Mouse (Mus musculus): ENCODE results near the gene Nceh1.
"Not testable (repeated sequence)": the region's sequence is repeated elsewhere in the genome, so short reads cannot be mapped to it uniquely, and the experiment has no call there.

Nceh1 gene

DNA sequence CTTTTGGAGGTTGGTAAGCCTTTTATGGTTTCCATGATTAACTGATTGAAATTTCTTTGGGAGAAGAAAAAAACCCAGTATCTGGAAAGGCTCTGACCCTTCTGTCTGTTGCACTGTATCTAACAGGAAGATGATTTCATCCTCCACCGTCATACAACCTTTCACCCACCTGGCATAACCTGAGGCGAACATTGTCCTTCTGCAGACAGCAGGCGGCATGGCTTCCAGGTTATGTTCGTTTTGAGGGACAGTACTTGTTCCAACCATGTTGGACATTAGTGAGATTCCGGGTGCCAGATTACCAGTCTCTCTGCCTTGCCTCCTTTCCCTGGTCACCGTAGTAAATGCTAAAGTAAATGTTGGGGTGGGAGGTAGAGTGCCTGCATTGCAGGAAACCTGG lies 51.1 kb downstream of the Nceh1 start:
- no peak for DNase-seq

DNA sequence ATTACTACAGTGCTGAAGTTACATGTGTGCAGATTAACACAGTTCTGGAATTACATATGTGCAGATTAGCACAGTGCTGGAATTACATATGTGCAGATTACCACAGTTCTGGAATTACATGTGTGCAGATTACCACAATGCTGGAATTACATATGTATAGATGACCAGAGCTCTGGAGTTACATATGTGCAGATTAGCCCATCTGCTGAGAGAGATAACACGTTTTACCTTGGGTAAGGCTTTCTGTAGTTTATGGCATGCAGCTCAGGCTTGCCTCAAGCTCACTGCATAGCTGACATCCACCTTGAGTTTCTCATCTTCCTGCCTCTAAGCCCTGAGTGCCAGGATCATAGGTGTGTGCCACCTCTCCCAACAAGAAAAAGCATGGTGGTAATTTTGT lies 52.2 kb downstream of the Nceh1 start:
- no peak for DNase-seq

DNA sequence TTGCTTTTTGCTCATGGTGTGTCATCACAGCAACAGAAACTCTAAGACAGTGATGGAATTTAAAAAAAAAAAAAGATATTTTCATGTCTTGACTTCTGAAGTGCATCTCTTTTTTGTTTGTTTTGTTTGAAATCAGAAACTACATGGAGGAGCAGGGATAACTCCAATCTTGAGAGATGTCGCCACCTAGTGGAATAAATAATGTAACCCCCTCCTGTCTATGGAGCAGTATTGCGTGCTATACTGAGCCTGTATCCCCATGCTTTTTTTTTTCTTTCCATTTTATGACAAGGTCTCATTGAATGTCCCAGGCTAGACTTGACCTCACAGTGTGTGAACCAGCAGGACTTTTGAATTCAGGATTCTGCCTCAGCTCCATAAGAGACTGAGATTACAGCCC lies 54.5 kb downstream of the Nceh1 start:
- DNase-seq = peak; percentile 49

DNA sequence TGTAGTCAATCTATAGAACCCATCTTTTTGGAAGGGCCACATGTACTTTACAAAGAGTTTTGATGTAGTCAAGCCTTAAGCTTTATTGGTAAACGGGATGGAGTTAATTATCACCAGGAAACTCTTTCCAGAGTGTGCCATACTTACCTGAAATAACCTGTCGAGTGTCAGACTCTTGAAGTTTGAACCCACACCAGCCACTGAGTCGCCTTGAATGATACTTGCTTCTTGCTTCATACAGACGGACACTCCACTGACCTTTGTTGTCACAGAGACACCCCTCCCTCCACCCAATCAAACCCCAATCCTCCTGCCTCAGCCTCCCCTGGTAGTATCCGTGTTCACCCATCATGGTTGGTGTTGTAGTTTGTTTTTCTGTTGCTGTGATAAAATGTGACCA lies 55.8 kb downstream of the Nceh1 start:
- no peak for DNase-seq

DNA sequence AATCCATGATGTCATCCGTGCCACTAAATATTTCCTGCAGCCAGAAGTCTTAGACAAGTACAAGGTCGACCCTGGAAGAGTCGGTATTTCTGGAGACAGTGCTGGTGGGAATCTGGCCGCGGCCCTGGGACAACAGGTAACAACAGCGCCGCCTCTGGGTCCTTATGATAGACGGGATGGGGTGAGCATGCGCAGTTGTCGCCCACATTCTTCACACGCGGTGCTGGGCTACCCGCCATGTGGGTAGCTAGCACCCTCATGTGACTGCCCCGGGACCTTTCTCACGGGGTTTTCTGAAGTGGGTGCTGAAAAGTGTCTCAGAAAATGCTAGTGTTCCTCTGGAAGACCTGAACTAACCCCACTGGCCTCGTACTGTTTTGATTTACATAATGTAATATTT lies 56.8 kb downstream of the Nceh1 start:
- no peak for DNase-seq

DNA sequence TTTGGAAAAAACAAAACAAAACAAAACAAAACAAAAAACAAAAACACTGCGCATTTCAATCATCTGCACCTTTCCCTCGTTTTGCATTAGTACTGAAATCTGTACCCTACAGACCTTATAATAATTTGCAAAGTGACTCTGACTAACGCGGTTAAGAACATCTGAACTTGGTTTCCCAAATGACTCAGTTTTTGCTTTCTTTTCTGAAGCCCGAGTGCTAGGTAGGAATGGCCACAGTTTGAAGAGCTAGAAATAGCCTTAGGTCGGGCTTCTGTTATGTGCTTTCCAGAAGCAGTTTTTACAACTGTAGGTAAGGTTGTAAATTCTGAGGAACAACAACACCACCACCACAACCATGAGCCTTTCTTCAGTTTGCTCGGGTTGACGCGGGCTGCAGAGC lies 59.1 kb downstream of the Nceh1 start:
- DNase-seq = no peak

DNA sequence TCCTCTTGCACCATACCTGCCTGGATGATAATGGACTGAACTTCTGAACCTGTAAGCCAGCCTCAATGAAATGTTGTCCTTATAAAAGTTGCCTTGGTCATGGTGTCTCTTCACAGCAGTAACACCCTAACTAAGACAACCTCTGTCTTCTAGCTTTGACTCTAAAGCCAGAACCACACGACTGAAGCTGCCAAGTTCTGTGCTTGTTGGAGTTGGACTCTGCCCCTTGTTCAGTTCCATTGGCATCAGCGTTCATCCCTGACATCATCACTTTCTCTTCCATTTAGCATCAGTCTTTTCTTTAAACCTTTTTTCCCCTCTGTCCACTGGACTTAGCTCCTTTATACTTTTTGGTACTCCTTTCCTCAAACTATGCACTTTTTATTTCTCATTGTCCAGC lies 63.4 kb downstream of the Nceh1 start:
- no peak for DNase-seq

DNA sequence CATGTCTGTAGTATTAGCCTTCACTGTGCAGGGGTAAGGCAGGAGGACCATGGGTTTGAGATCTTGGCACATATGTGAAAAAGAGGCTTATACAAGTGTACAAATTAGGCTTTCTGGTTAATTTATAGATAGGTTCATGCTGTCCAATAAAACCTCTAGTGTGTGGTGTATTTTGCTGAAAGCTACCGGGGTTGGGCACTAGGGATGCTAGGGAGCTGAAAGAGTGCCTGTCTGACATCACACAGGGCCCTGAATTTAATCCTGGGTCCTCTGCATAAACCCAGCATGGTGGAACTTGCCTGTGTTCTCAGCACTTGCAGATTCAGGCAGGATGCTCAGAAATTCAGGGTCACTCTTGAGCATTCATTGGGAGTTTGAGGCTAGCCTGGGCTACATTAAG lies 65.0 kb downstream of the Nceh1 start:
- no peak for DNase-seq

DNA sequence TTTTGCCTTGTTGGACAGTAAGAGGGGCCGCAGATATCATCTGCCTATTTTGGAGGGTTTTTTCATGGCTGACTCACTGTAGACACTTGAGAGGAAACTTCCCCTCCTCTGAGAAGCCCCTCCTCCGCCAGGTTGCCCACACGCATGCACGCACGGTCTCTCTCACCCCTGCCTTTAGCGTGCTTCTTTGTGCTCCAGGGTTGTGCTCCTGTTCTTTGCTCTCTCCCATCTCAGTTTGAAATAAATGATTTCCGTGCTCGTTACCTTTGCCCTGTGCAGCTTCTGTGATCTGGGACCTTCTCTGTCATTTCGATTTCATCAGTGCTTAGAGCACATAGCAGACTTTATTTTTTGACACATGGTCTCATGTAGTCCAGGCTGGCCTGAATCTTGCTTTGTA lies 66.3 kb downstream of the Nceh1 start:
- DNase-seq = no peak

DNA sequence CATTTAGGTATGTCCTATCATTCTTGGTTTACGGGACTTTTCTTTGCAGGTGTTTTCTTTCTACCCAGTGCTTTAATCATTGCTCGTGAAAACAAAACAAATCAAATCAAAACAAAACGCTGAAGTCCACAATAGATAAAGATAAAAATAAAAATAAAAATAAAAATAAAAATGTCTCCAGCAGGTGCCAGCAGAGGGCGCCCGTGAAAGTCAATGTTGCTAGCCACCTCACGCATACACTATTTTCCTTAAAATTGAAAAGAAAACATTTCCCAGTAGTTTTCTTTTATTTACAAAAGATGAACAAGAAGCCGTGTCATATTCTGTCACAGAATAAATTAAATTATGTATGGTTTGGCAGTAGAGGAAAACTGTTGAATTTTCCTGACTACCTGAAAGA lies 68.2 kb downstream of the Nceh1 start:
- no peak for DNase-seq

DNA sequence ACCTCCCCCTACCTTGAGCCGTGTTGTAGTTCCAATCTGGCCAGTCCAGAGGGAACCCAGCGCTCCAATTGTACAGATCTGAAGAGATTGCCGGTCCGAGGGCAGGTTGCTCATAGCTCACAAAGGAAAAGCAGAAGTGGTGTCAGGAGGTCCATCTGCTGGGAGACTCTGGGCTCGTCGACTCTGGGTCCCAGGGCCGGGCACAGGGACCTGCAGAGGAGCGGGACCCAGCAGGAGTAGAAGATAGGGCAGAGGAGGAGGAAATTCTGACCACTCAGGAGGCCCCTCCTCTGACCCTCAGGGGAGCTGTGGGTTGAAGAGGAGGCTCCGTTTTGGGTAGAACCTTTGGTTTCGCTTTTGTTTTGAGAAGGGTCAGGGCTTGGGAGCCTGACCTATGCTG lies 75.7 kb downstream of the Nceh1 start:
- DNase-seq = no peak

DNA sequence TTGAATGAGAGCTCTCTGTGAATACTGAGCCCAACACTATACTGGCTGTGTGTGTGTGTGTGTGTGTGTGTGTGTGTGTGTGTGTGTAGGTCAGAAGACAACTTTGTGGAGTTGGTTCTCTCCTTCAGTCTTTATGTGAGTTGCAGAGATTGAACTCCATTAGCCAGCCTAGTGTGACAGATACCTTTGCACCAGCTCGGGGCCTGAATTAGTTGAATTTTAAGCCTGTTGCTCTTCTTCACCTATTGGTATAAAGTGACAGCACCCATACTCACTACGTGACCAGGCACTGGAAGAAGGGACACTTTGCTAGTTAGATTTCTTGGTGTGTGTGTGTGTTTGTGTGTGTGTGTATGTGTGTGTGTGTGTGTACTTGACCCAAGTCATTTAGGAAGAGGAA lies 77.6 kb downstream of the Nceh1 start:
- DNase-seq = no peak

DNA sequence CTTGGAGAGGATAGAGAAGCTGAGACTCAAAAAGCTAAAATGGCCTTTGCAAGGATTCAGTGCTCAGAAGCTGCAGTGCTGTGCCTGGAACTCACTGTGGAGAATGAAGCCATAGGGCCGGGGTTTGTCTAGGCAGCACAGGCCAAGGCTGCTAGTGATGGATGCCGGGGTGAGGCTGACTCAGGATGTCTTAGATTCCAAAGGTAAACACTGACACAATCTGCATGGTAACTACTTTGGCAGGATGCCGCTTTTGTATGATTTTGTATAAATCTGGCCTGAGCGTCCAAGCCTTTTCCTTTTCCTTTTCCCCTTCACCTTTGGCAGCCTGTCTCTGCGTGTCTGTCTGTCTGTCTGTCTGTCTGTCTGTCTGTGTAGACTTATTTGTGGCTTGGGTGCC lies 84.6 kb downstream of the Nceh1 start:
- DNase-seq = no peak

DNA sequence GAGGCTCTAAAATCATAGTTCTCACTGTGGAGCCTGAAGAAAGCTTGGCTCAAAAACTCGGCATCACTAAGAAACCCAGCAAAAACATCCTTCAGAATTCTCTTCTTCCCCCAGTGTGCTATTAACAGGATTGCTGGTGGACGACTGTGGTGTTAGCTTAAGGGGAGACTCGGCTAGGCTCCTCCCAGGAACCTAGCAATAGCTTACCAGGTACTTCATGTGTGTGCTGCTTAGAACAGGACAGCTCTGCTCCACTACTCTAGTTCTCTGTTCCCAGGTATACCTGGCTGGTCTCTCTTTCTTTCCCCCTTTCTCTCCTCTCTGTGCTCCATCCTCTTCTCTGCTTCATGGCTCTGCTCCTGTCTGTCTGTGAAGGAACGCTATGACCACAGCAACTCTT lies 85.1 kb downstream of the Nceh1 start:
- no peak for DNase-seq

DNA sequence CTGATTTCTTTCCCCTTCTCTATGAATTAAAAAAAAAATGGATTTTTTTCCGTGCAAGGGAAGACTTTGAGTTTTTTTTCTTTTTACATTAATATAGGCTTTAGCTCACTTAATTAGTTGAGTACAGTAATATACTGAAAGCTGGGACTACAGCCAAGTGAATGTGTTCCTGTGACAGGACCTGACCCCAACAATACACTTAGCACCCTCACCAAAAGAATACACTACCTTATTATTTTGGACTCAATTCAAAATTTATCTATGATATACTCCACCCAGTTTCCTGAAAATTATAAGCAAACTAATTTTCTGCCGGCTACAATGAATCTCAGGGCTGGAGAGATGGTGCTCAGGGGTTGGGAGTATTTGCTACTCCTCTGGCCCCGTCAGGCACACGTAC lies 86.4 kb downstream of the Nceh1 start:
- DNase-seq = no peak

DNA sequence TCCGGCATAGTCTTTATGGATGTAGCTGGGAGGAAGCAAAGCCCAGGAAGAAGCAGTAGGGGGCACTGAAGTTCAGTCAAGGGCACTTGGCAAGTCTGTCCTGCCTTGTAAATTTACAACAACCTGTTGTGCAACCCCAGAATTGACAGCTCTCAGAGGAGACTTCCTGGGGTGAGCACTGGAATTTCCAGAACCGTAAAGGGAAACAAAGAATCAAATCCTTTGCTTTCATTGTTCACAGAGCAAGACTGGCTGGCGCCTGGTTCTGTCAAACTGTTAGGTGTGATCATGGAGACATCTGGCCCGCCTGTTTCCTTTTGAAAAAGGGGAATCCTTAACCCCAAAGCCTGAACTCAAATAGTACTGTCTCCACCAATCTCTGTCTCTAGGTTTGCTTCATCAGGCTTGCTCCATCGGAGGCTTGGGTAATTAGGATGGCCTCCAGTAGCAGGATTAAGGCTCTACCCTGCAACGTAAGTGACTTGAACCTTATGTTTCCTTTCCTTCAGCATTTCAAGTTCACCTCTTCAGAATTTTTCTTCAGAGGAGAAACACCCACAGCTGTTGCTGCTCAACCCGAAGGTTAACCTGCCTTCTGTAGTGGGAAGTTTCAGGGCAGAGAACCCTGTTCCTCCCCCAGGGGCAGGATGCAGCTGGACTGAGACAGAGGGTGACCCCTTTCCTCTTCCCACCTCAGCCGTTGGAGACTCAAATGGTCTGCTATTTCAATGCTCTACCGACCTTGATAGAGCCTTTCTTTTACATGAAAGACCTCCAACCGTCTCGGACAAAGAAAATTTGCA lies 87.6 kb downstream of the Nceh1 start:
- no peak for DNase-seq

DNA sequence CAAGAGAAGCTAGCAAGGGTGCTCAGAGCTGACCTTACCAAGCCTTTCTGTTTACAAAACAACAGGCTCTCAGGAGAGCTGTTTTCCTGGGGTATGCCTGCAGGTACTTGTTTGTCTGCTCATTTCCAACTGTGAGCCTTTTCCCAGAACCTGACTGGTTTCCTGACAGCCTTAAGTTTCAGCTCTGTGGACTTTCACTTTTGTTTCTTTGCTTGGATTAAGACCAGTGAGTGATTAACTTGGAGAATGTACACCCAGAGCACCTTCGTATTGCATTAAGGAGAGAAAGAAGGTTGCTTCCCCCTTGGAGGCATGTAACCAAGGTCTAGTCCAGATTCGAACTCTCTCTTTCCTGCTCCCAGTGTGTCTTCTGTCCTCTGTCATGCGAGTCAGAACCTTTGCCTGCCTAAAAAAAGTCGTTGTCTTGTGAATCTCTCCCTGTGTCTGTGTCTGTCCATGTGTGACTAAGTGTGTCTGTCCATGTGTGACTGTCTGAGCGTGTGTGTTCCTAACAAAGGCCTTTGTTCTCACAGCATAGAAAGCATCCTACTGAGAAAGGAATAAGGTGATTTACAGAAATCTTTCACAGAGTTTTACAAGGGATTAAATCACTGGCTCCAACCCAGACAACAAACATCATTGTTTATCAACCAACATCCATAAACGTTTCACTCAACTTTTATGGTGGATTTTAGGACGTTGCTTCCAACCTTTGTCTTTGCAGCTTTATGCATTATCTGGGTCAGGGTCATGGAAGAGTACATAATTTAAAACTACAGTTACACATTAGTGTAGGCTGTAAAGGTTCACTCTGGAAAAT lies 90.4 kb downstream of the Nceh1 start:
- DNase-seq = no peak

DNA sequence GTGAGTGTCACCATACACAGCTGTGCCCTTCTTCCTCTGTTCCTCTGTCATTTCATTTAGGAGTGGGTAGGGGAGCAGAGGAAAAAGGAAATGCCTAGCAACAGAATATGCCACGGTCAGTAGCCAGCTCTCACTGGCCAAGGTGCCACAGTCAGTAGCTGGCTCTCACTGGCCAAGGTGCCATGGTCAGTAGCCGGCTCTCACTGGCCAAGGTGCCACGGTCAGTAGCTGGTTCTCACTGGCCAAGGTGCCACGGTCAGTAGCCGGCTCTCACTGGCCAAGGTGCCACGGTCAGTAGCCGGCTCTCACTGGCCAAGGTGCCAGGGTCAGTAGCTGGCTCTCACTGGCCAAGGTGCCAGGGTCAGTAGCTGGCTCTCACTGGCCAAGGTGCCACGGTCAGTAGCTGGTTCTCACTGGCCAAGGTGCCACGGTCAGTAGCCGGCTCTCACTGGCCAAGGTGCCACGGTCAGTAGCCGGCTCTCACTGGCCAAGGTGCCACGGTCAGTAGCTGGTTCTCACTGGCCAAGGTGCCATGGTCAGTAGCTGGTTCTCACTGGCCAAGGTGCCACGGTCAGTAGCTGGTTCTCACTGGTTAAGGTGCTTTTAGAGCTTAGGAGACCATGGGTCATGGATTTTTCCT lies 96.6 kb downstream of the Nceh1 start:
- not testable (repeated sequence) for DNase-seq

DNA sequence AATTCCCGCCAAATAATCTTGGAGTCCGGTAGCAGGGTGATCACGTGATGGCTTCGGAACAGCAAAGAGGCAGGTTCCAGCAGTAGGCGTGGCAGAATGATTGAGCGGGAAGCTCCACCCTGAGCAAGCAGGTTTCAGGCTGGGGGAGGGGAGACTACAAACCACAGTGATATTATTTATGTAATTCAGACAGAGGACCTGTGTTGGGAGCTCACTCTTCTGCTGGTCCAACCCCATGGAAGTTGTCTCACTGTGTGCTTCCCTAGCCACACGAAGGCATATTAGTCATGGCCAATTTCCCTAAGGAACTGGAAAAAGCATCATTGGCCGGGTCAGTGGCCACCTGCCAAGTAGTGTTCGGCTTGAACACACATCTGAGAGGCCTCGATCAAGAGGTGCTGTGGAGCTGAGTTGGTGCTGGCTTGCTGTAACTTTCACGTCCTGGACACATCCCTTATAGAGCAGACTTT lies 97.5 kb downstream of the Nceh1 start:
- no peak for DNase-seq

DNA sequence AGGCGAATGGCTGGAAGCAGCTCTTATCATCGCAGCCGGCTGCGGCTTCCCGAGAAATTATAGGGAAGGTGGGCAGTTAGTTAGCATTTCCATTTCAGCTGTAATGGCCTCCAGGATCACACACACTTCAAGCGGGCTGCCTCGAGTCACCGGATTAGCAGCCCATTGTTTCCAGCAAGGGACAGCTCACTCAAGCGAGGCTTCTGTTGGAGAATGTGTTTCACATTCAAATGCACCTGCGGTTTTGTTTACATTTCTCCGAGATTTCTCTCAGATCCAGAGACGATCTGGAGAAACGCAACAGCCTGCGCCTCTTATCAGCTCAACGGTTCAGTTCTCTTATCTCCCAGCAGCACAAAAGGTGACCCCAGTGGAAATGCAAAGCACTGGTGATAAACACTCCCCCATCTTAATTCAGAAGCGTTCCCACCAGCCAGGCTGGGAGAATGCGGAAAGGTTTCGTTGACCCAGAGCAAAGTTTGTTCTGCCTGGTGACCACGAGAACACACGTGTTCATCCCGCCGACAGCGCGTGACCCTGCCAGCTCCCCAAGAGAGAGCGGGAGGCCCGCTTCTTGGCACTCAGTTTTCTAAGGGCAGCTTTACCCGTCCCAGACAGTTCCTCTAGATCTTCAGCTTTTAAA lies 100.4 kb downstream of the Nceh1 start:
- no peak for DNase-seq

DNA sequence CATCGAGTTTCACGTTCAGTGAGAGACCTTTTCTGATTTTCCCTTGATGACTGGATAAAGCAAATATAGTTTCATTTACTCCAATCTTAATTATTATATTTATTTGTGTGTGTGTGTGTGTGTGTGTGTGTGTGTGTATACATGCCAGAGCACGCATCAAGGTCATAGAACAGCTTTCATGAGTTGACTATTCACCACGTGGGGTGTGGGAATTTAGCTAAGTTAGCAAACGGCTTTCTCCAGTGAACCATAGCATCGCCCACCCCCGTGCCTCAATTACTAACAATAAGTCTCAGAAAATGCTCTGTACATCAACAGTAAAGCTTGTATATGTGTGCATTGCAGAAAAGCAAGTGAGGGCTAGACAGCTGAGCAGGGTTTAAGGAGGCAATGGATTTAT lies 101.0 kb downstream of the Nceh1 start:
- DNase-seq = no peak

DNA sequence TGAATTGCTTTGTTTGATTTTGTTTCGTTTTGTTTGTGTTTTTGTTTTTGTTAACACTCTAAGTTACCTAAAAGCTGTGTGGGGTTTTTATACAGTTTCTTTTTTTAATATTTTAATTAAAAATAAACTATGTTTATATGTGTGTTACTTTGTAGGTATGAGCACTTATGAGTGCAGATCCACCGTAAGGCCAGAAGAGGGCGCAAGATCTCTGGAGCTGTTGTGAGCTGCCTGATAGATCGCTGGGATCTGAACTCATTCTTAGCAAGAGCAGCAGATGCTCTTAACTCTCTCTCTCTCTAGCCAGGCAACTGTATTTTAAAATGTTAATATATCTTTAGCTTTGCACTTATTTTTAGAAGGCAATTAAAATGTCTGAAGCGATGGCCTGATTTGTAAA lies 101.5 kb downstream of the Nceh1 start:
- no peak for DNase-seq

DNA sequence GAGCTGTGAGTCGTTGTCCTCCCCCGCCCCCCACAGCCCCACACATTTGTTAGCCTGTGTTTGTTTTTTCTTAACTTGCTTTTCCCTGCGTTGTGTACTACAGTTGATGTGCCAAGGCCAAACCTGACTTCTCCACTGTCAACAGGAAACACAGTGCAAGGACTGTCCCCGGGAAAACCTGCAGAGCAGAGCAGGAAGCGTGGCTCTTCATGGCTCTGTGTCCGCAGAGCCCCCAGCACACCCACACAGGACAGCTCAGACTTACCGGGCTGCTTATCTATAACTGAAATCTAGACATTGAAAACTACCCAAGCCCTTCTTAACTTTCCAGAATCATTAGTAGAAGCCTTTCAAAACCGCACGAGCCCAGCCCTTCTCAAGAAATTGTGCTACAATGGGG lies 102.3 kb downstream of the Nceh1 start:
- no peak for DNase-seq

All from cerebellum, adult 8-10 months (tissue).